Mouse (Mus musculus) limb, embryonic 13.5 days (tissue): Measurements from ENCODE around the gene Nufip2. TPM values are rescaled to one million over a fixed set of nuclear protein-coding genes. Genes with fewer than 3 reads are reported as not detected.

Source experiments
- ATAC-seq: fragments of 200-750 bp; cut with Nextera tagmentation; 2 replicates; pipeline ENCODE4 v1.8.0; 2017; ENCODE audit warnings: low read depth, moderate number of reproducible peaks, moderate TSS enrichment; ENCODE audit not compliant: low FRiP score
- H3K27ac ChIP-seq: fragments of 300-500 bp; sonication (generic); 2 replicates; pipeline ENCODE4 v1.5.1; 2015; ENCODE audit warnings: inconsistent platforms, mild to moderate bottlenecking, moderate library complexity
- H3K27me3 ChIP-seq: fragments of 300-500 bp; sonication (generic); 2 replicates; pipeline ENCODE4 v1.6.1; 2015; ENCODE audit warnings: mild to moderate bottlenecking, inconsistent platforms
- H3K36me3 ChIP-seq: fragments of 300-500 bp; sonication (generic); 2 replicates; pipeline ENCODE4 v1.6.1; 2015; ENCODE audit warnings: inconsistent platforms, mild to moderate bottlenecking, moderate library complexity
- H3K4me1 ChIP-seq: fragments of 300-500 bp; sonication (generic); 2 replicates; pipeline ENCODE4 v1.6.1; 2015; ENCODE audit warnings: inconsistent platforms
- H3K4me2 ChIP-seq: fragments of 300-500 bp; sonication (generic); replicated peaks from 2 replicates; pipeline ENCODE4 v1.6.1; 2015; ENCODE audit warnings: inconsistent platforms, mild to moderate bottlenecking, moderate library complexity
- H3K4me3 ChIP-seq: fragments of 300-500 bp; sonication (generic); 2 replicates; pipeline ENCODE4 v1.5.1; 2015; ENCODE audit warnings: moderate library complexity, mild to moderate bottlenecking, inconsistent platforms
- H3K9ac ChIP-seq: fragments of 300-500 bp; sonication (generic); 2 replicates; pipeline ENCODE4 v1.6.1; 2015; ENCODE audit warnings: mild to moderate bottlenecking, inconsistent platforms
- H3K9me3 ChIP-seq: fragments of 300-500 bp; sonication (generic); 2 replicates; pipeline ENCODE4 v1.6.1; 2016; ENCODE audit warnings: inconsistent platforms
- WGBS: fragments of 180-500 bp; shearing (Covaris S2); methylation state at CpG from one replicate; pipeline ENCODE4 v1.1.7; 2015; 5-methylcytosine and 5-hydroxymethylcytosine counted together
- polyA plus RNA-seq: library from polyadenylated mRNA; unstranded; fragments of >200 nt; fragmentation: Nextera tagmentation; extraction: Ambion mirVana; gene quantifications from 2 replicates; pipeline ENCODE4 v1.2.1, GENCODE M21; 2015

Nufip2 gene
- polyA plus RNA-seq, 1 experiment from 2014 or later, result 4.7 TPM

DNA sequence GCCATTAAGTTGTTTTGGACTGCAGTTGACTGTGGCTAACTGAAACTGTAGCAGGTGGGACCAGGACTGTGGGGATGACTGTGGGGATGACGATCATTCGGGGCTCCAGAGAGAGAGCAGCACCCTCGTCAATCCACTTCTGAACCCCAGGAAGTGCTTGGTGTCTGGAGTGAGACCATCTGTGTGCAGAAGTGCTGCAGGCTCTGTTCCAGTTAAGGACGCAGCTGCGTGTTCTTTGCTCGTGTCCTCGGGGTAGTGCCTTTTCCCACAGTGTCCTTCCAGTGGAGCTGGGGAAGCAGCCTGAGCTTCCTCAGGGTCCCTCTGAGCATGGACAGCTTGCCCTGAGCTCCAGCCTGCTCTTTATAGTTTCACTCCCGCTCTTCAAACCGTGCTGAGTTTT is 104.3 kb downstream of the Nufip2 start:
- Histone ChIP-seq H3K4me3 (no peak overlapping the region), H3K9ac (peak overlapping the region; percentile 31), H3K9me3 (no peaks in the 10 kb centered on the region), H3K36me3 (peaks cover 5% of the 10 kb centered on the region; the same call in 1 of the 2 replicates), H3K27me3 (no peaks in the 10 kb centered on the region), H3K27ac (peak overlapping the region; percentile 93), H3K4me2 (no peak overlapping the region), H3K4me1 (peaks cover 54% of the 10 kb centered on the region)
- no peak for ATAC-seq
- 48% methylated on average over 9 of the region's 9 CpGs for WGBS

DNA sequence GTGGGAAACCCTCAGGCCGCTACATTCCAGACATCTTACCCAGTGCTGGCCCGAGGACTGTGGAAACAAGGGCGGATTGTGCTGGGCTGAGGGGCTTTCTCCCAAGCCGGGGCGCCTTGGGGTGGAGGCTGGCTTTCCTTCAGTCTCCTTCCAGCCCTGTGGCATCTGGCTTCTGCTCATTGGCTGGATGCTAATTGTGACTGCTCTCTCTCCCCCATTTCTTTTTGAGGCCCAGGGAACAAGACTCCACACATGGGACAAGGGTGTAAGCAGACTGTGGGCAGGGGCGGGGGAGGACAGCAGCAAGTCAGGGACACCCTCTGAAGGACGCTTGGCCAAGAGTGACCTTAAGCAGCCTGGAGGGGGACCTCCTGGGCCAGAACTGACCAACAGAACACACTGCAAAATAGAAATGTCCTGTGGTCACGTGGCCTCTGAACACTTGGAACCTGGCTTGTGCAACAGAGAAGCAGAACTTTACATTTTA is 105.3 kb downstream of the Nufip2 start:
- no peaks in the 10 kb centered on the region for H3K36me3 ChIP-seq
- no peak overlapping the region for H3K4me3 ChIP-seq
- peak overlapping the region; percentile 93 for H3K27ac ChIP-seq
- peaks cover 45% of the 10 kb centered on the region for H3K4me1 ChIP-seq
- H3K9ac ChIP-seq, result peak overlapping the region; percentile 50
- peak overlapping the region; percentile 30 for H3K4me2 ChIP-seq
- peak; percentile 87 for ATAC-seq
- 25% methylated on average over 8 of the region's 8 CpGs for WGBS
- no peaks in the 10 kb centered on the region for H3K9me3 ChIP-seq
- no peaks in the 10 kb centered on the region for H3K27me3 ChIP-seq

Other genes with a start within 250 kb of the Nufip2 start
- gene Coro6, start 223.7 kb upstream of the Nufip2 start, polyA plus RNA-seq, result 0.56 and 0.78 TPM in 2 replicates
- gene Ankrd13b, start 196.5 kb upstream of the Nufip2 start, polyA plus RNA-seq, result 10.0 and 10.4 TPM in 2 replicates
- gene Git1, start 192.6 kb upstream of the Nufip2 start, polyA plus RNA-seq, result 9.8 and 10.9 TPM in 2 replicates
- 1.5 and 1.6 TPM in 2 replicates for gene Abhd15, start 171.0 kb upstream of the Nufip2 start, polyA plus RNA-seq
- gene Trp53i13, start 170.2 kb upstream of the Nufip2 start, polyA plus RNA-seq, result 57.6 and 57.8 TPM in 2 replicates
- gene Gm10392, start 167.0 kb upstream of the Nufip2 start, polyA plus RNA-seq, result not detected in 2 replicates
- 14.5 and 14.6 TPM in 2 replicates for gene Taok1, start 78.3 kb upstream of the Nufip2 start, polyA plus RNA-seq
- not detected in 2 replicates for gene Cryba1, start 39.1 kb downstream of the Nufip2 start, polyA plus RNA-seq
- 33.7 and 40.5 TPM in 2 replicates for gene Myo18a, start 77.1 kb downstream of the Nufip2 start, polyA plus RNA-seq
- 1.8 and 2.4 TPM in 2 replicates for gene Gm10277, start 101.6 kb downstream of the Nufip2 start, polyA plus RNA-seq
- gene Pipox, start 207.9 kb downstream of the Nufip2 start, polyA plus RNA-seq, result 0.66 and 1.4 TPM in 2 replicates
- 0.18 and 0.60 TPM in 2 replicates for gene Sez6, start 244.6 kb downstream of the Nufip2 start, polyA plus RNA-seq